Mouse (Mus musculus) heart, postnatal 36 days (tissue): ENCODE results near the gene Ckap4. TPM values are rescaled to one million over a fixed set of nuclear protein-coding genes. Genes with fewer than 3 reads are reported as not detected.
"Not testable (repeated sequence)": the region's sequence is repeated elsewhere in the genome, so short reads cannot be mapped to it uniquely, and the experiment has no call there.

Experiments
- DNase-seq, 2 experiments: peaks; one replicate each; pipeline ENCODE4 v3.0.0; 2021 to 2022
- intact Hi-C: fragments of 180-260 bp; cut with DNase I; formaldehyde crosslinking; loops from one replicate; pipeline ENCODE4 v1.15.1; 2025
- total RNA-seq, 2 experiments: library from RNA; stranded (reverse); gene quantifications; 2 replicates each; pipeline ENCODE4 v1.2.3; 2021

Ckap4 gene
- total RNA-seq, 2 experiments from 2014 or later = 28.4 to 32.0 TPM

DNA sequence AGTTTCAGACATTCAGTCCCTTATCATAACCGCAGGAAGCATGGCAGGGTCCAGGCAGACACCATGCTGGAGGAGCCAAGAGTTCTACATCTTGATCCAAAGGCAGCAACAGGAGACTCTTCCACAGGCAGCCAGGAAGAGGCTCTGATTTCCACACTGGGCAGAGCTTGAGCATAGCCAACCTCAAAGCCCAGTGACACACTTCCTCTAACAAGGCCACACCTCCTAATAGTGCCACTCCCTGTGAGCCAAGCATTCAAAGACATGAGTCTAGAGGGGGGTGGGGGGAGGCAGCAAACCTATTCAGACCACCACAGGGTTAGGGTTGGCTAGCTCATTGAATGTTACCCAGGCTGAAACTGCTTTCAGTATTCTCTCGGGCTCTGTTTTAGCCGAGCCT is 18.0 kb upstream of the Ckap4 start:
- intact Hi-C loops = no loop called here
- no peak for DNase-seq

DNA sequence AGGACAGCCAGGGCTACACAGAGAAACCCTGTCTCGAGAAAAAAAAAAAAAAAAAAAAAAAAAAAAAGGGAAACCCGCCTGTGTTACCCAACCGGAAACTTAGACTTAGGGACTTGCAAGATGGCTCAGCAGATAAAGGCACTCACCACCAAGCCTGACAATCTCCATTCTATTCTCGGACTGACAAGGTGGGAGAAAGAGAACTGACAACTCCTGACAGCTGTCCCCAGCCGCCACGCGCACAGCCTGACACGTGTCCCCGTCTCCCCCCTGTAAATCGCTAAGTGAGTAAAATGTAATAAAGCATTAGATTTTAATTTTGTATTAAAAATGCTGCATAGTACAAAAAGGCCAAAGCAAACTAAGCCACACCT is 16.0 kb upstream of the Ckap4 start:
- DNase-seq = no peak
- intact Hi-C loops = no loop called here

DNA sequence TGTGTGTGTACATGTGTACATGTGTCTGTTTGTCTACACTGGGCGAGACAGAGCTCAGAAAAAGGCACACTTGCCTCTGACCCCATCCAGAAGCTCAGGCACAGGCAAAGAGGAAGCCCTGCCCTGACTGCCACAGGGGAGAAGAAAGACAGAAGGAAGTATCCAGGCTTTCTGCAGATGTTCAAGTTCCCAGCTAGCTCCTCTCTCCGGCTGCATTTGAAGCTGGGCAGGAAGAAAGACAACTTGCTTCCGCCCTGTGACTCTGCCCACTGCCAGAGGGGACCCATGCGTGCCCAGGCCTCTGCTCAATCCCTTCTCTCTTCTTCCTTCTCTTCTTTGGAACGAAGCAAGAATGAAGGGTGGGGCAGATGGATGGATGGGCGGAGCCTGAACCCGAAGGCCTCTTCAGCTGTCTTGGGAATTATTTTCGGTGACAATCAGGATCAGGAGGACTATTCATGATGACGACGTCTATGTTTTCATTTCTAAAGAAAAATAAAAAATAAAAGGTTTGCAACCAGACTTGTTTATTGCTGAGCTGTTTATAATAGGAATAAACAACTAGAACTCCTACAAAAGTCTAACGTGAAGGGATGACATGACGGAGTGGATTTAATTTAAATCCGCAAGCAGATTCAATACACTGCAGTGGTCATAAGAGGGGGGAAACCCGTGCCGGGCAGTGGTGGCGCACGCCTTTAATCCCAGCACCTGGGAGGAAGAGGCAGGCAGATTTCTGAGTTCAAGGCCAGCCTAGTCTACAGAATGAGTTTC is 15.5 kb upstream of the Ckap4 start:
- DNase-seq = no peak

DNA sequence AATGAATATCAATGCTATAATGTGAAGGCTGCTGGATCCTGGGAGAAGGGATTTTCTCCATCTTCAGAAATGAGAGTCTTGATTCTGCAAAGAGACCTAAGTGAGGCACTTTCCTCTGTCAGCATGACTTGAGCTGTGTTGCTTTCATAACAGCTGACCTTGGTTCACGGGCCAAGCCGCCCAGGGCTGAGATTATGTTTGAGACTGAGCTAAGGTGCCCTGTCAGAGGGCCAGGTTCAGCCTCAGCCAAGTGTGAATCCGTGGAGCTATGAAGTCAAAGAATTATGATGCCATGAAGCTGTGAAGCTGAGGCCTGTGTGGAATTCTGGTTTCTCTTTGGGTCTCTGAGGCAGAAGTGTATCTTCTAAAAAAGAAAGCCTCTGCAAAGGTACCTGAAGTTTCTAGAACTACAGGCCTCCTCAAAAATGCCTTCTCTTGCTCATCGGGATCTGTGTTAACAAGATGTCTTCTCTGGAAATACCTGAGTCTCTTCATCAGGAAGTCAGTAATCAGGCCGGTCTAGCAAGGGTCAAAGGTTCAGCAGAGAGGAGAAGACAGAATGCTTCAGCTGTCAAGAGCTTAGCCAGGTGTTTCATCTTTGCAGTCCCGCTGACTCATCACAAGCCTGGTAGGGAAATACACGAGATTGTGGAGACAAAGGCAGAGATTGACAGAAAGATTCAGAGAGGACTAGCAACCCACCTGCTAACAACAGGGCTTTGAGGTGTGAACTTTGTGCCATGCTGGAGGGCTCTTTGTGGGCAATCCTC is 11.2 kb upstream of the Ckap4 start:
- intact Hi-C loops = no loop called here
- DNase-seq = no peak

More for the DNA sequence above, 15.5 kb upstream of the Ckap4 start:
- intact Hi-C loops = no loop called here

DNA sequence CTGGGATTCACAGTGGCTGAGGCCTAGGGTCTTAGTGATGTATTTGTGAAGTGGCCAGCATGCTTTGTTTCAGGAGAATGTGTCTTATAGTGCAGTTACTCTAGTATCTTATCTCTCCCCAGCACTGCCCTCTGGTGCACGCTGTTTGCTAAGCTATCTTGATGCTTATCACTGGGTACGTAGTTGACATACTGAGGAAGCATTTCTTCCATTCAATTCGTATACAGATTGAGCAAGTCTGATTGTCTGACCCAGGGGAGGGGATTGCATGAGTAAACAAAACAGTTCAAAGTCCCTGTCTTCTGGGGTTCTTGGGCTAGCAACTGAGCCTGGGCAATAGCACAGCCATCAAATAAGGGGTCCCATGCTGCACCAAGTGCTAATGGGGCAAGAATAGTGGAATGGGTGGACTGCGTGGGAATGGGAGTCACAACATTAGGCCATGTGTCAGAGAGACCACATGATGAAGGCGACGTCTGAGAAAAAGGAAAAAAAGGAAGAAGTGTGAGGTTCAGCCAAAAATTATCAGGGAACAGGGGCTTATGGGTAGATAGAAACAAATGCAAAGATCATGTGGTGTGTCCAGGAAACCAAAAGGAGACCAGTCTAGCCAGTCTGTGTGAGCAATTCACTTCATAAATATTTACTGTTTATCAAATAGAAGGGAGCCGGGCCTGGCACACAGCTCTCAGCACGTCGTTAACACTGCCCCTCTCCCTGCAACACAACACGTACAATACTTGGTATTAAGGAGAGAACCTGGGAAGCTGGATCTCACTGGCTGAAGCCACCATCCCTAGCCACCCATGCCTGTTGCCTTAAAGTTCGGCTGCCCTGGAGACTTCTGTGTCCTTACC is 9.2 kb upstream of the Ckap4 start:
- intact Hi-C loops = no loop called here

DNA sequence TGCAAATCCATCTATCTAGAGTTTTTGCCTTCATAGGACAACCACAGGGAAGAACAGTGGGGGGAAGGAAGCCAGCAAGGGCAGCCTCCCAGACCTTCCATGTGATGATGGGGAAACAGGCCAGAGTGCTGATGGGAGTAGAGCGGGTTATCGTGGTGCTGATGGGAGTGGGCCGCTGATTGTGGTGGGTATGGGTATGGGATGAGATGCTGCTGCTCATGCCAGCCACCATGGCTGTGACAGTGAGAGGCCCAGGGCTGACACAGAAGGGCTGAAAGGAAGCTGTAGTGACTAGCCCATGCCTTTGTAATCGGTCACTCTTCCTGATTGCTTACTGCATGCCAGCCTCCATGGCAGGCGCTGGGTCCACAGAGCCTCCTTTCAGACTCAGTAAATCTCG is 5.8 kb upstream of the Ckap4 start:
- intact Hi-C loops = no loop called here

More for the DNA sequence above, 9.2 kb upstream of the Ckap4 start:
- DNase-seq = no peak

DNA sequence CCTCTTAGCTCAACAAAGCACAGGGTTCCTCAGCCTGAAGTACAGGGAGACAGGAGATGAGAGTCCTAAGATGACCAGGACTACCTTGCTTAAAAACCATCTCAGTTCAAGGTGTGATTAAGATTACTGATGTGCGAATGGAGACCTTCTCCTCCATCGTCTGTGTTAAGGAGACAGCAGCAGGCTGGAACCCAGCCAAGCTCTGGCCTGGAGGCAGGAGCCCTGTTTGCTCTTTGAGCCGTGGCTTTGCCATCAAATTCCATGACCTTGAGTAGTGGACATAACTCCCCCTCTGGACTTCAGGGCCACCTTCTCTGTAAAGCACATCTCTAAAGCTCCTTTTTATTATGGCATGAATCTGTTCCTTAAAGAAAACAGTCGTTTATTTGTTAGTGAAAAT is 2.0 kb upstream of the Ckap4 start:
- DNase-seq = no peak
- intact Hi-C loops = loop anchor here (2.0 kb wide), 1 partner anchor 41 kb away; the partner anchor contains the start of gene Tcp11l2

More for the DNA sequence above, 5.8 kb upstream of the Ckap4 start:
- DNase-seq = no peak

DNA sequence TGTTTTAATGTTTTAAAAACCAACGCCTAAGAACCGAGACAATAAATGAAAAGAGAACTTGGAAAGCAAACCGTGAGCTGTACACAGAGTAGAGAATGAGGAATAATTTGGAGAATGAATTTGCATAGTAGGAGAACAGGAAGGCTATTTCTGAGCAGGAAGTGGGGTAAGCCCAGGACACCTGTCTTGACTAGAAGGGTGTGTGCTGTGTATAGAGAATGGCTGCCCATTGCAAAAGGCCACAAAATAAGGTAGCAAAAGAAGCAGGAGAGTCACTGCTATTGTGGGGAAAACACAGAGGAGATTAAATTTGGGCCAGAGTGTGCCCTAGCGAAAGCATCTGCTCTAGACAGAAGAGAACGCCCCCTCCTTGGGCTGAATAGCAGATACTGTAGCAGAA is 1.6 kb upstream of the Ckap4 start:
- DNase-seq = no peak
- intact Hi-C loops = loop anchor here (2.0 kb wide), 1 partner anchor 41 kb away; the partner anchor contains the start of gene Tcp11l2

DNA sequence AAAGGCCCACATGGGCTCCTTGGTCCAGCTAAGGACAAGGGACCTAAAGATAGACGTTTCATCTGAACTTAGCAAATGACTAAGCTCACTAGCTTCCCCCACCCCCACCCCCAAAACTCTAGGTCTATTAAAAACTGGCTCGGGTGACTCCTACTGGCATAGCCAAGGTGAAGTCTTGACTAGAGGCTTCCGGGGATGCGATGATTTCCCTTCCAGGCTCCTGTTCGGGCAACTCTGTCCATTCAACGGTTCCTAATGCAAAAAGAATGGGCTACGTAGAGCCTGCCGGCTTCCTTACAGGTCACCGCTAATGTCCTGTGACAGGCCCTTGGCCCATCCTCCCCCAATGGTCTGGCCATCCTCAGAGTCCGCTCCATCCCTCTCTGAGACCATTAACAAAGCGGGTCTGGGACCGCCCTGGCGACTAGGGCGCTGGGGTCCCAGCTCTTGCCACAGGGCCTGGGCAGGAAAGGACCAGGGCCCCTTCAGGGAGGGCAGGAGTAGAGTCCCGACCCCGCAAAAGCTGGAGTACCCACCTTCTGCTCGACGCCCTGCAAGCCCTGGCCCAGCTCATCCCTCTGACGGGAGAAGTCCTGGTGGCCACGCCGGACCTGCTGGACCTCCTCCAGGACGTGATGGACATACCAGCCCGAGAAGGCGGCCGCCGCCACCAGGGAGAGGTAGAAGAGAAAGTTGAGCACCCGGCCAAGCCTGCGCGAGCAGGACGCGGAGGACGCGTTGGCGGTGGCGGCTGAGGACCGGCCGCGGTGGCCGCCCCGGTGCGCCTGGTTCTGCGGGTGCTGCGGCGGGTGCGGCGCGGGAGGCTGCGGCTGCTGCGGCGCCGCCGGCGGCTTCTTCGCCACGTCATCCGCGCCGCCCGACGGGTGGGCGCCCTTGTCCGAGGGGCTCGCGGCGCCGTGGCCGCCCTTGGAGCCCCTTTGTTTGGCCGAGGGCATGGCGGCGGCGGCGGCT is 665 bp downstream of the Ckap4 start:
- DNase-seq = peak; percentile 61 to 71

DNA sequence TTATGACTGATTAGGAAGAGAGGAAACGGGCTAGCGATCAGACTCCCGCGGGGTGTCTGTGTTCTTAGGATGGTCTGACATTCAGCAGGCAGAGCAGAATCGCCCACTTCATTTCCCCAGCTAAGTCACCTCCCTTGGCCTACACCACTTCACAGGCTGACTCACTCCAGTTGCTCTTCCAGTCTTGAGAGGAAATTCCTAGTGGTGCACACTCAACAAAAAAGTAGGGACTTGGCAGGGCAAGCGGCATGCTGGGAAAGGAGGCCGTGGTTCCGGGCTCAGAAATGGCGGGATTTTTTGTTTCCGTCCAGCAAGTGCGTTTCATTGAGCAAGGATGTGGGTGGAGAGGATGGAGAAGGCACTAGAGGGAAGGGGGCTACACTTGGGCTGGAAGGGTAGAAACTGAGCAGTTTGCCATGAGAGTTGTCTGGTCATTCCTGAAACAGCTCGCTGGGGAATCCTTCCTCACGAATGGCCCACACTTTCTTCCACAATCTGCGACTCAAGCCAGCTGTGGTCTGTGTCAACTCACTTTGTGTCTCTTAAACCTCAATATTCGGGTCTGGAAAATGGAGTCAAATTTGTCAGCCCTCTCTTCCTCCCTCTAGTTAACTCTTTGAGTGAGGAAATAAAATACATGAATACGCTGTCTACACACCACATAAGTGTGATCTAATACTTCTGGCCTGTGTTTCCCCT is 1.5 kb downstream of the Ckap4 start:
- intact Hi-C loops = loop anchor here (2.0 kb wide), 1 partner anchor 90 kb away; the partner anchor contains the start of gene Polr3b
- peak; percentile 45 to 60 for DNase-seq

More for the DNA sequence above, 665 bp downstream of the Ckap4 start:
- intact Hi-C loops = loop anchor here (2.0 kb wide), 1 partner anchor 90 kb away; the partner anchor contains the start of gene Polr3b

DNA sequence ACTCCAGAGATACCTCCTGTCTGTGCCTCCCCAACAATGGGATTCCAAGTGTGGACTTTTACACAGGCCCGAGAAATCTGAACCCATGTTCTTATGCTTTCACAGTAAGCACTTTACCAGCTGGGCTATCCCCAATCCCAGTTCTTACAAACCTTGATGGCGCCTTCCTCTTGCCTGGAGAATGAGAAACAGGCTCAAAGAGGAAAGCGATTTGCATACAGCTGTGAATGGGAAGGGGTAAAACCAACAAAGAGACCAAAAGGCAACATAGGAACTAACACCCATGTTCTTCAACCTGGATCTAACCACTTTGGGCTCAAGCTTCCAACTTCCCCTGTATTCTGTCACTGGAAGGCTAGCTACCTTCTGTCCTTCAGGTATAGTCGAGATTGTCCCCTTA is 2.3 kb downstream of the Ckap4 start:
- DNase-seq = no peak
- intact Hi-C loops = no loop called here

DNA sequence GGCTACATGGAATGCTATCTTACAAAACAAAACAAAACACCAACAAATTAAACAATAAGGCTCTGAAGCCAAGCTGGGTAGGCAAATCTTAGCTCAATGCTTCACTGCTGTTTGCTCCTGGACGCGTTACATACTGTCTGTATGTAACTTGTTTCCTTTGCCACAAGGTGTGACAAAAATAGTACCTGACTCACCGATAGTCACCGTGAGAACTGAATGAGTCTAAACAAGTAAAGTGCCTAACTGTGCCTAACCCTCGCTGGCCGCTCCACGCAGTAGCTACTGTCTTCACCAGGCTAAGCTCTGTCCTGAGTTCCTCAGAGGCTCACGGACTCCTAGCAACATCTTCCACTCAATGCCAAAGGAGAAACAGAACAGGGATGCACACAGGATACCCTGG is 3.5 kb downstream of the Ckap4 start:
- intact Hi-C loops = no loop called here
- DNase-seq = no peak

DNA sequence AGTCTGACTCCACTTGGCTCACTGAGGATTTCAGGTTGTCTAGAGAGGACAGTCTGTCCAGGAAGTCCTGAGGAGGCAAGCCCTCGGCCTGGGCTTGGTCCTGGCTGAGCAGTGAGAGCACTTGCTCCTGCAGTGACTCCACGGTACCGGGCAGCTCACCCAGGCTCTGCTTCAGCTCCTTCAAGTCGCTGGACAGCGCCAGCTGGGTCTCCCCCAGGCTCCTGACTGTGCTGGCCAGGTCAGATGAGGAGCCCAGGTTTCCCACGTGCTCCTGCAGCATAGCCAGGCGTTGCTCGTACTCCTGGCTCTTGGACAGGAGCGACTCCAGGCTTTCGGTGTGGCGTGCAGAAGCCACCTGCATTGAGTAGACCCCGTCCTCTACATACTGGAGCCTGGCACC is 6.2 kb downstream of the Ckap4 start:
- no peak for DNase-seq
- intact Hi-C loops = no loop called here

DNA sequence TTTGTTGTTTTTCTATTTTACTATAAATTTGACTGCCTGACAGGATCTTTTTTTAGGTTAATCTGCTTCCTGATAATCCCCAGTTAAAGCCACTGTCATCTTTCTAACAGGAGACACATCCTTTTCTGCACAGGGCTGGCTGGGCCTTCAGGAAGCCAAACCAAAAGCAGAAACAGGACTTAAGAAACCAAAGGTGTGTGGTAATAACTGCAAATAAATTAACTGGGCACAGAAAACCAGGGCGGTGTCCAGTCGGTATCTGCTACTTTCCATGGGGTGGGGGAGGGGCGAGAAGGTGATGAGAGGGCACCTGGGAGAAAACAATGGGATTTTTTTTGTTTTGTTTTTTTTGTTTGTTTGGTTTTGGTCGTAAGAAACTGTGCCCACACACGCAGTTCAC is 6.8 kb downstream of the Ckap4 start:
- intact Hi-C loops = no loop called here
- no peak for DNase-seq

DNA sequence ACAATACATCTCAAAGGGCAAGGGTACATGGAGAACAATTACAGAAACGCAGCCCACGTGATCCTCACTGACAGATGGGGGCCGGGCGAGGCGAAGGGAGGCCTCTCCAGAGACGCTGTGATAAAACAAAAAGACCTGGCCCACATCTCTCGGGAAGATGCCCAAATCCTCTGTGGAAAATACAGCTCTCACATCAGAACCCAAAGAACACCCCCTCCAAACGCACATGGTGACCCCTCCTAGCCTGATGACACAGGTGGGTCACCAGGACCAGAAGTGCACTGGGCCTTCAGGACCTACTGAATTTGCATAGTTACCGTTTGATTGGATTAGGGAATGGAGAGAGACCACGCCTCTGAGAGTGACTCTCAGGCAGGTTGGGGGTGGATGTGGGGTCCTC is 7.4 kb downstream of the Ckap4 start:
- intact Hi-C loops = no loop called here
- no peak for DNase-seq

DNA sequence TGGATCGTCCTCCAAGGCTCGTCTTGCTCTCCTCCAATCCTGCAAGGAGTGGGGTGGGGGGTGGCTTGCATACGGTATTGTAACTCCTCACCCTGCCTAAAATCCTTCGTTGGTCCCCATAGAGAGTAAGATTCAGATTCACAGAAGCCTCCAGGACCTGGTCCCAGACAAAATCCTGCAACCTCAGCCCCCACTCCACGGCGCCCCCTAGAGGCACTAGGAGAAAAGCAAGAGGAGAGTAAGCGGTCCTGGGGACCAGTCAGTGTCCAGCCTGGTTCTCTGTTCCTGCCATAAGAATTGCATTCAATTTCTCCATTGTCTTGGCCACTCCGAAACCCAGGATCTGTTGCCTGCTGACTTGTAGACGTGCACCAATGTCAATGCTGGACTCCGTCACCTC is 10.2 kb downstream of the Ckap4 start:
- intact Hi-C loops = no loop called here
- DNase-seq = no peak

DNA sequence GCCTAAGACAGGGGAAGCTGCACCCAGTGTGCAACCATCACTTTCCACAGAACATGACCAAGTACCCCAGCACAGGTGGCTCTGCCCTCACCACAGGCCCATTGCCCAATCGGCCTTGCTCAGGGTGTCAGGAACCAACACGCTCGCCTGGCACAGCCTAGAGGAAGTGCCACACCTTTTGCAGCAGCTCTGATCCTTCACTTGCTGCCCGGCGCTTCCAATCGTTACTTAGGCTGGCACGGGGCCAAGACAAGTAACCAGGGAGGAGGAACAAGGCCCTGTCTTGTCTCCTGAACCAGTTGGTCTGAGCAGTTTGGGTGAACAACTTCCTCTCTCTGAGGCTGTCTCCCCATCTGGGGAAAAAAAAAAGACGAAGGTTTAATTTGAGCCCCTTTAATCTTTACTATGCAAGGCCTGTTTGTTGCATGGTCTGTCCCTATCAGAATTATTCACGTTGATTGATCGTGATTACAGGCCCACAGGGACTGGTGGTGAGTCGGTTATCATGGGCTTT is 17.4 kb downstream of the Ckap4 start:
- peak; percentile 34 to 44 for DNase-seq
- intact Hi-C loops = loop anchor here (5.0 to 10.0 kb wide), 3 partner anchors 41 to 531 kb away; no protein-coding TSS in a partner anchor

DNA sequence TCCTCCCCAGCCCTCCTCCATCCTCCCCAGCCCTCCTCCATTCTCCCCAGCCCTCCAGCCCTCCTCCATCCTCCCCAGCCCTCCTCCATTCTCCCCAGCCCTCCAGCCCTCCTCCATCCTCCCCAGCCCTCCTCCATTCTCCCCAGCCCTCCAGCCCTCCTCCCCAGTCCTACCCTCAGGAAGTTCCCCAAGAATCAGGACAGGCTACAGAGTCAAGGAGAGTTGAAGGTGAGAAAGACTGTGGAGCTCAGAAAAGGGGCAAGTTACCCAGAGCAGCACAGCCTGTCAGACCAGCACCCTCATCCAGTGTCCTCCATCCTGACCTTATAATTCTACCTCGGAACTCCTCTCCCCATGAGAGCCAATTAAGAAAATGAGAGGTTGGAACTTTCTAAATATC is 17.9 kb downstream of the Ckap4 start:
- intact Hi-C loops = loop anchor here (2.0 to 10.0 kb wide), 5 partner anchors 41 to 697 kb away; partner anchors contain the start of gene Polr3b
- DNase-seq = not testable (repeated sequence)
